Mouse (Mus musculus) gastrocnemius, postnatal 10 days (tissue): ENCODE data around the gene Ctu2. TPM values are rescaled to one million over a fixed set of nuclear protein-coding genes. Genes with fewer than 3 reads are reported as not detected.

Source experiments
- microRNA-seq, 2 experiments: library from miRNA; unstranded; fragments of <30 nt; microRNA quantifications; one replicate each; pipeline ENCODE4 v1.2.0; 2021
- total RNA-seq, 2 experiments: library from RNA; stranded (reverse); gene quantifications; 2 replicates each; pipeline ENCODE4 v1.2.3; 2021

Gene Ctu2
- total RNA-seq, 2 experiments from 2014 or later: 12.0 to 13.3 TPM

Small RNA genes within 50 kb of the gene (microRNA-seq; reads per million reads assigned to microRNA genes)
- gene Gm24366: 0 reads per million in 2 experiments

Other genes starting within 250 kb of the Ctu2 start
- 10 to 100 TPM; 10.6 to 12.8 TPM for gene Zfpm1, start 194.0 kb upstream of the Ctu2 start, total RNA-seq
- not detected for gene Trhr2, start 115.4 kb upstream of the Ctu2 start, total RNA-seq
- gene Zc3h18, start 99.5 kb upstream of the Ctu2 start, total RNA-seq: 10 to 100 TPM; 23.7 to 27.8 TPM
- not detected for gene Il17c, start 54.1 kb upstream of the Ctu2 start, total RNA-seq
- gene Cyba, start 43.2 kb upstream of the Ctu2 start, total RNA-seq: 10 to 100 TPM; 23.8 to 28.6 TPM
- gene Mvd, start 32.7 kb upstream of the Ctu2 start, total RNA-seq: 1 to 10 TPM; 6.9 to 7.9 TPM
- 1 to 10 TPM; 2.5 to 3.1 TPM for gene Snai3, start 15.4 kb upstream of the Ctu2 start, total RNA-seq
- gene Rnf166, start 79 bp upstream of the Ctu2 start, total RNA-seq: 10 to 100 TPM; 26.2 to 28.0 TPM
- gene Piezo1, start 75.2 kb downstream of the Ctu2 start, total RNA-seq: 10 to 100 TPM; 24.5 to 30.9 TPM
- 1 to 10 TPM; 5.8 to 8.1 TPM for gene Cdt1, start 91.9 kb downstream of the Ctu2 start, total RNA-seq
- gene Aprt, start 100.8 kb downstream of the Ctu2 start, total RNA-seq: 10 to 100 TPM; 41.4 to 45.2 TPM
- gene Galns, start 135.3 kb downstream of the Ctu2 start, total RNA-seq: 1 to 10 TPM; 4.5 to 7.4 TPM
- gene Trappc2l, start 135.5 kb downstream of the Ctu2 start, total RNA-seq: 10 to 100 TPM; 52.7 to 52.8 TPM
- not detected for gene Pabpn1l, start 146.6 kb downstream of the Ctu2 start, total RNA-seq
- 10 to 100 TPM; 19.0 to 20.1 TPM for gene Cbfa2t3, start 223.0 kb downstream of the Ctu2 start, total RNA-seq